Mouse (Mus musculus) midbrain, embryonic 15.5 days (tissue): ENCODE measurements around the gene Gorab. TPM values are rescaled to one million over a fixed set of nuclear protein-coding genes. Genes with fewer than 3 reads are reported as not detected.

Experiments
- ATAC-seq: fragments of 200-750 bp; cut with Nextera tagmentation; replicated peaks from 2 replicates; pipeline ENCODE4 v1.8.0; 2017; ENCODE audit warnings: moderate TSS enrichment
- H3K27ac ChIP-seq: fragments of 300-500 bp; sonication (generic); 2 replicates; pipeline ENCODE4 v1.5.1; 2015; ENCODE audit warnings: mild to moderate bottlenecking, inconsistent platforms
- H3K27me3 ChIP-seq: fragments of 300-500 bp; sonication (generic); replicated peaks from 2 replicates; pipeline ENCODE4 v1.6.1; 2015; ENCODE audit warnings: inconsistent platforms
- H3K36me3 ChIP-seq: fragments of 300-500 bp; sonication (generic); replicated peaks from 2 replicates; pipeline ENCODE4 v1.6.1; 2015; ENCODE audit warnings: inconsistent platforms
- H3K4me1 ChIP-seq: fragments of 300-500 bp; sonication (generic); 2 replicates; pipeline ENCODE4 v1.6.1; 2015; ENCODE audit warnings: inconsistent platforms
- H3K4me2 ChIP-seq: fragments of 300-500 bp; sonication (generic); 2 replicates; pipeline ENCODE4 v1.6.1; 2015; ENCODE audit warnings: inconsistent platforms, mild to moderate bottlenecking, moderate library complexity
- H3K4me3 ChIP-seq: fragments of 300-500 bp; sonication (generic); 2 replicates; pipeline ENCODE4 v1.5.1; 2015; ENCODE audit warnings: mild to moderate bottlenecking, inconsistent platforms
- H3K9ac ChIP-seq: fragments of 300-500 bp; sonication (generic); 2 replicates; pipeline ENCODE4 v1.6.1; 2015; ENCODE audit warnings: mild to moderate bottlenecking, inconsistent platforms
- H3K9me3 ChIP-seq: fragments of 300-500 bp; sonication (generic); 2 replicates; pipeline ENCODE4 v1.6.1; 2016; ENCODE audit warnings: inconsistent platforms
- WGBS: fragments of 180-500 bp; shearing (Covaris S2); methylation state at CpG from one replicate; pipeline ENCODE4 v1.1.7; 2015; ENCODE audit warnings: mixed read lengths; 5-methylcytosine and 5-hydroxymethylcytosine counted together
- polyA plus RNA-seq: library from polyadenylated mRNA; unstranded; fragments of >200 nt; fragmentation: Nextera tagmentation; extraction: Ambion mirVana; gene quantifications from 2 replicates; pipeline ENCODE4 v1.2.1, GENCODE M21; 2015

Gene Gorab
- polyA plus RNA-seq, 1 experiment from 2014 or later = 22.8 TPM

- Histone ChIP-seq H3K27me3 (no peaks in the 10 kb centered on the region), H3K36me3 (peaks cover 5% of the 10 kb centered on the region; the same call in 1 of the 2 replicates), H3K4me2 (no peak overlapping the region), H3K27ac (no peak overlapping the region), H3K9me3 (no peaks in the 10 kb centered on the region), H3K4me3 (no peak overlapping the region), H3K9ac (no peak overlapping the region), H3K4me1 (no peaks in the 10 kb centered on the region)
- ATAC-seq = no peak
- WGBS = 86% methylated on average over 1 of the region's 1 CpGs
Observed at GRCm38 (mm10) chr1:163380591-163380990, 22.9 kb downstream of the Gorab start.

GRCm38 (mm10) chr1:163380072-163380471 lies 23.4 kb downstream of the Gorab start:
- H3K4me1 ChIP-seq = no peaks in the 10 kb centered on the region
- no peak overlapping the region for H3K4me2 ChIP-seq
- no peak for ATAC-seq
- H3K27ac ChIP-seq = no peak overlapping the region
- H3K9me3 ChIP-seq = no peaks in the 10 kb centered on the region
- H3K27me3 ChIP-seq = no peaks in the 10 kb centered on the region
- H3K9ac ChIP-seq = no peak overlapping the region
- 27% methylated on average over 4 of the region's 4 CpGs for WGBS
- H3K4me3 ChIP-seq = no peak overlapping the region
- H3K36me3 ChIP-seq = 0 out of 2 replicates have a peak, but pooled peaks cover 5% of the 10 kb centered on the region

- H3K36me3 ChIP-seq = no peaks in the 10 kb centered on the region
- H3K4me3 ChIP-seq = no peak overlapping the region
- ATAC-seq = no peak
- no peaks in the 10 kb centered on the region for H3K4me1 ChIP-seq
- H3K27me3 ChIP-seq = no peaks in the 10 kb centered on the region
- no peak overlapping the region for H3K27ac ChIP-seq
- WGBS = 59% methylated on average over 6 of the region's 6 CpGs
- H3K9ac ChIP-seq = no peak overlapping the region
- no peak overlapping the region for H3K4me2 ChIP-seq
- no peaks in the 10 kb centered on the region for H3K9me3 ChIP-seq
Observed at GRCm38 (mm10) chr1:163377924-163378323, 25.5 kb downstream of the Gorab start.

- WGBS = 84% methylated on average over 6 of the region's 6 CpGs
- no peak overlapping the region for H3K4me3 ChIP-seq
- no peak overlapping the region for H3K27ac ChIP-seq
- no peaks in the 10 kb centered on the region for H3K27me3 ChIP-seq
- H3K9me3 ChIP-seq = no peaks in the 10 kb centered on the region
- H3K36me3 ChIP-seq = no peaks in the 10 kb centered on the region
- no peak overlapping the region for H3K4me2 ChIP-seq
- H3K4me1 ChIP-seq = no peaks in the 10 kb centered on the region
- ATAC-seq = no peak
- no peak overlapping the region for H3K9ac ChIP-seq
Observed at GRCm38 (mm10) chr1:163376818-163377581, 26.5 kb downstream of the Gorab start.

- no peak overlapping the region for H3K9ac ChIP-seq
- H3K27ac ChIP-seq = no peak overlapping the region
- no peak overlapping the region for H3K4me3 ChIP-seq
- H3K36me3 ChIP-seq = no peaks in the 10 kb centered on the region
- no peaks in the 10 kb centered on the region for H3K9me3 ChIP-seq
- no peaks in the 10 kb centered on the region for H3K27me3 ChIP-seq
- WGBS = 81% methylated on average over 5 of the region's 5 CpGs
- ATAC-seq = no peak
- H3K4me1 ChIP-seq = no peaks in the 10 kb centered on the region
- H3K4me2 ChIP-seq = no peak overlapping the region
Observed at GRCm38 (mm10) chr1:163374455-163374854, 29.0 kb downstream of the Gorab start.

GRCm38 (mm10) chr1:163362202-163362601 lies 41.3 kb downstream of the Gorab start:
- 77% methylated on average over 8 of the region's 8 CpGs for WGBS
- no peaks in the 10 kb centered on the region for H3K9me3 ChIP-seq
- no peak for ATAC-seq
- no peak overlapping the region for H3K4me3 ChIP-seq
- H3K4me2 ChIP-seq = no peak overlapping the region
- H3K4me1 ChIP-seq = no peaks in the 10 kb centered on the region
- no peak overlapping the region for H3K27ac ChIP-seq
- no peaks in the 10 kb centered on the region for H3K27me3 ChIP-seq
- H3K36me3 ChIP-seq = no peaks in the 10 kb centered on the region
- H3K9ac ChIP-seq = no peak overlapping the region

- H3K27me3 ChIP-seq = no peaks in the 10 kb centered on the region
- 83% methylated on average over 5 of the region's 5 CpGs for WGBS
- H3K27ac ChIP-seq = no peak overlapping the region
- H3K36me3 ChIP-seq = no peaks in the 10 kb centered on the region
- no peak overlapping the region for H3K4me3 ChIP-seq
- H3K9me3 ChIP-seq = no peaks in the 10 kb centered on the region
- H3K4me1 ChIP-seq = no peaks in the 10 kb centered on the region
- no peak overlapping the region for H3K9ac ChIP-seq
- no peak overlapping the region for H3K4me2 ChIP-seq
- ATAC-seq = no peak
Observed at GRCm38 (mm10) chr1:163361376-163361775, 42.1 kb downstream of the Gorab start.

- H3K9ac ChIP-seq = no peak overlapping the region
- ATAC-seq = no peak
- H3K4me2 ChIP-seq = no peak overlapping the region
- no peaks in the 10 kb centered on the region for H3K36me3 ChIP-seq
- no peaks in the 10 kb centered on the region for H3K4me1 ChIP-seq
- H3K27me3 ChIP-seq = no peaks in the 10 kb centered on the region
- no peak overlapping the region for H3K27ac ChIP-seq
- no peaks in the 10 kb centered on the region for H3K9me3 ChIP-seq
- H3K4me3 ChIP-seq = no peak overlapping the region
- 64% methylated on average over 6 of the region's 6 CpGs for WGBS
Observed at GRCm38 (mm10) chr1:163360796-163361195, 42.7 kb downstream of the Gorab start.

GRCm38 (mm10) chr1:163359521-163359920 lies 43.9 kb downstream of the Gorab start:
- H3K36me3 ChIP-seq = no peaks in the 10 kb centered on the region

GRCm38 (mm10) chr1:163358165-163358564 lies 45.3 kb downstream of the Gorab start:
- no peak overlapping the region for H3K27ac ChIP-seq
- 71% methylated on average over 7 of the region's 7 CpGs for WGBS
- no peaks in the 10 kb centered on the region for H3K9me3 ChIP-seq
- no peak overlapping the region for H3K9ac ChIP-seq
- no peak overlapping the region for H3K4me3 ChIP-seq
- no peaks in the 10 kb centered on the region for H3K36me3 ChIP-seq
- no peaks in the 10 kb centered on the region for H3K27me3 ChIP-seq
- H3K4me1 ChIP-seq = no peaks in the 10 kb centered on the region
- H3K4me2 ChIP-seq = no peak overlapping the region
- ATAC-seq = no peak

More at GRCm38 (mm10) chr1:163359521-163359920, 43.9 kb downstream of the Gorab start:
- Histone ChIP-seq H3K9ac (no peak overlapping the region), H3K4me3 (no peak overlapping the region), H3K27ac (no peak overlapping the region), H3K4me1 (no peaks in the 10 kb centered on the region), H3K27me3 (no peaks in the 10 kb centered on the region), H3K9me3 (no peaks in the 10 kb centered on the region), H3K4me2 (no peak overlapping the region)
- ATAC-seq = no peak
- 87% methylated on average over 3 of the region's 3 CpGs for WGBS

- H3K9ac ChIP-seq = no peak overlapping the region
- H3K9me3 ChIP-seq = no peaks in the 10 kb centered on the region
- H3K27ac ChIP-seq = no peak overlapping the region
- no peak overlapping the region for H3K4me3 ChIP-seq
- H3K4me1 ChIP-seq = no peaks in the 10 kb centered on the region
- ATAC-seq = no peak
- no peaks in the 10 kb centered on the region for H3K36me3 ChIP-seq
- H3K4me2 ChIP-seq = no peak overlapping the region
- H3K27me3 ChIP-seq = no peaks in the 10 kb centered on the region
- WGBS = 70% methylated on average over 6 of the region's 6 CpGs
Observed at GRCm38 (mm10) chr1:163357733-163358132, 45.7 kb downstream of the Gorab start.

- 84% methylated on average over 4 of the region's 4 CpGs for WGBS
- no peak for ATAC-seq
- no peak overlapping the region for H3K4me2 ChIP-seq
- no peak overlapping the region for H3K9ac ChIP-seq
- H3K4me3 ChIP-seq = no peak overlapping the region
- H3K27ac ChIP-seq = no peak overlapping the region
- H3K9me3 ChIP-seq = no peaks in the 10 kb centered on the region
- H3K36me3 ChIP-seq = no peaks in the 10 kb centered on the region
- H3K4me1 ChIP-seq = no peaks in the 10 kb centered on the region
- no peaks in the 10 kb centered on the region for H3K27me3 ChIP-seq
Observed at GRCm38 (mm10) chr1:163356167-163356566, 47.3 kb downstream of the Gorab start.

GRCm38 (mm10) chr1:163355626-163356156 lies 47.8 kb downstream of the Gorab start:
- H3K27ac ChIP-seq = no peak overlapping the region
- H3K9ac ChIP-seq = no peak overlapping the region
- no peak overlapping the region for H3K4me3 ChIP-seq
- no peak for ATAC-seq
- H3K4me2 ChIP-seq = no peak overlapping the region
- H3K9me3 ChIP-seq = no peaks in the 10 kb centered on the region
- no peaks in the 10 kb centered on the region for H3K36me3 ChIP-seq
- 52% methylated on average over 3 of the region's 3 CpGs for WGBS
- no peaks in the 10 kb centered on the region for H3K27me3 ChIP-seq
- no peaks in the 10 kb centered on the region for H3K4me1 ChIP-seq
